Mouse (Mus musculus): ENCODE measurements at regions not wholly inside any gene's neighbourhood (a gene's known extent, or its start where the extent isn't known, plus 50 kb on each side); places are given as distances from the start of the nearest gene placed in this dataset.

DNA sequence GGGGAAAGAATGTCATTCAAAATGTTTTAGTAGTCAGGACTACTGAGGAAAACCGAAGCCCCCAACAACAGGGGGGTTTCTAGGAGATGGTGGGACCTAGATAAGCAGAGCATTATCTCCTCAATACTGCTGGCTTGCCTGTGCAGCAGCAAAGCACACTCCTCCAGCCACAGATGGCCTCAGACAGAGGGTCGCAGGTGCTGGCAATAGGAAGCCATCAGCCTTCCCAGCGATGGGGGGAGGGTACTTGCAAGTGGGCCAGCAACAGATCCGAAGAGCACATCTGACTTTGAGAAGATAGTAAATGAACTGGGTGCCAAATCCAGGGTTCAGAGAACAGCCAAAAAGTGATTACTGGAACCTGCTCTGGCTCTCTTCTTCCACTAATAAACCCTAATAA lies 156.0 kb upstream of the Onecut1 start:
- TF ChIP-seq CTCF (IDR thresholded peaks at IDR 0.05; ENCODE audit: low read depth) (no peak), EP300 (IDR thresholded peaks at IDR 0.05; ENCODE audit: low read depth) (no peak)

Measured in liver, postnatal 0 days (tissue).